Mouse (Mus musculus) lung, postnatal 0 days (tissue): ENCODE data around the gene Scarb2. TPM values are rescaled to one million over a fixed set of nuclear protein-coding genes. Genes with fewer than 3 reads are reported as not detected.

Experiments
- ATAC-seq: fragments of 200-750 bp; cut with Nextera tagmentation; 2 replicates; pipeline ENCODE4 v1.8.0; 2017; ENCODE audit warnings: moderate library complexity
- DNase-seq: peaks from one replicate; pipeline ENCODE4 v3.0.0-alpha.2; 2016; ENCODE audit warnings: low spot score
- H3K27ac ChIP-seq: fragments of 300-500 bp; sonication (generic); 2 replicates; pipeline ENCODE4 v1.5.1; 2014; ENCODE audit warnings: antibody characterized with exemption, mild to moderate bottlenecking, low read length, mixed read lengths
- H3K27me3 ChIP-seq: fragments of 300-500 bp; sonication (generic); replicated peaks from 2 replicates; pipeline ENCODE4 v1.6.1; 2014; ENCODE audit warnings: low read length, mixed read lengths; ENCODE audit not compliant: insufficient read depth
- H3K36me3 ChIP-seq: fragments of 300-500 bp; sonication (generic); 2 replicates; pipeline ENCODE4 v1.6.1; 2014; ENCODE audit warnings: low read length, mixed read lengths; ENCODE audit not compliant: insufficient read depth
- H3K4me1 ChIP-seq: fragments of 300-500 bp; sonication (generic); 2 replicates; pipeline ENCODE4 v1.6.1; 2014; ENCODE audit warnings: antibody characterized with exemption, low read depth, low read length, mixed read lengths; ENCODE audit not compliant: insufficient read depth
- H3K4me2 ChIP-seq: fragments of 300-500 bp; sonication (generic); replicated peaks from 2 replicates; pipeline ENCODE4 v1.6.1; 2014; ENCODE audit warnings: low read depth, mild to moderate bottlenecking, low read length, moderate library complexity, mixed read lengths
- H3K4me3 ChIP-seq: fragments of 300-500 bp; sonication (generic); 2 replicates; pipeline ENCODE4 v1.5.1; 2014; ENCODE audit warnings: low read depth, low read length
- H3K9ac ChIP-seq: fragments of 300-500 bp; sonication (generic); replicated peaks from 2 replicates; pipeline ENCODE4 v1.6.1; 2014; ENCODE audit warnings: low read depth, mild to moderate bottlenecking
- H3K9me3 ChIP-seq: fragments of 300-500 bp; sonication (generic); 2 replicates; pipeline ENCODE4 v1.6.1; 2016; ENCODE audit warnings: low read length, mixed read lengths
- CTCF ChIP-seq: IDR thresholded peaks from 2 replicates; pipeline ENCODE4 v1.5.1; 2016; ENCODE audit warnings: antibody characterized with exemption, mild to moderate bottlenecking
- EP300 ChIP-seq: IDR thresholded peaks from 2 replicates; pipeline ENCODE4 v1.6.1; 2016; ENCODE audit warnings: antibody characterized with exemption, mild to moderate bottlenecking, control low read depth
- WGBS: fragments of 180-500 bp; shearing (Covaris S2); extraction: QIAGEN DNeasy Blood & Tissue Kit; methylation state at CpG from one replicate; pipeline ENCODE4 v1.1.7; 2014; 5-methylcytosine and 5-hydroxymethylcytosine counted together
- polyA plus RNA-seq: library from polyadenylated mRNA; unstranded; fragments of >200 nt; fragmentation: Nextera tagmentation; extraction: Ambion mirVana; gene quantifications from 2 replicates; pipeline ENCODE4 v1.2.1, GENCODE M21; 2015

Scarb2 gene
- polyA plus RNA-seq, 1 experiment from 2014 or later, result 52.4 TPM

GRCm38 (mm10) chr5:92505402-92505865 lies 1.2 kb downstream of the Scarb2 start:
- under 1% methylated on average over 45 of the region's 48 CpGs for WGBS
- Histone ChIP-seq H3K4me1 (peaks cover 22% of the 10 kb centered on the region; the same call in 1 of the 2 replicates), H3K4me3 (peak overlapping the region; percentile 99), H3K9me3 (no peaks in the 10 kb centered on the region), H3K27me3 (no peaks in the 10 kb centered on the region), H3K27ac (peak overlapping the region; percentile 100), H3K36me3 (no peaks in the 10 kb centered on the region), H3K9ac (peak overlapping the region; percentile 98), H3K4me2 (peak overlapping the region; percentile 71)
- TF ChIP-seq EP300, result no peak
- TF ChIP-seq CTCF, result peak; percentile 89
- DNase-seq (peak; percentile 98), ATAC-seq (peak; percentile 97)

GRCm38 (mm10) chr5:92504676-92505400 lies 1.8 kb downstream of the Scarb2 start:
- ATAC-seq (peak; percentile 63), DNase-seq (peak; percentile 79)
- TF ChIP-seq EP300 (0 out of 2 replicates have a peak, but pooled peaks have one; percentile 18), CTCF (no peak)
- Histone ChIP-seq H3K9me3 (no peaks in the 10 kb centered on the region), H3K4me2 (peak overlapping the region; percentile 71), H3K27me3 (no peaks in the 10 kb centered on the region), H3K36me3 (no peaks in the 10 kb centered on the region), H3K4me1 (peaks cover 28% of the 10 kb centered on the region; the same call in 1 of the 2 replicates), H3K4me3 (peak overlapping the region; percentile 99), H3K9ac (peak overlapping the region; percentile 98), H3K27ac (peak overlapping the region; percentile 100)
- under 1% methylated on average over 35 of the region's 35 CpGs for WGBS

GRCm38 (mm10) chr5:92503856-92504618 lies 2.6 kb downstream of the Scarb2 start:
- peak overlapping the region; percentile 98 for H3K9ac ChIP-seq
- DNase-seq, result no peak
- WGBS, result 35% methylated on average over 7 of the region's 7 CpGs
- H3K4me1 ChIP-seq, result peaks cover 34% of the 10 kb centered on the region
- peak overlapping the region; percentile 100 for H3K27ac ChIP-seq
- peak overlapping the region; percentile 99 for H3K4me3 ChIP-seq
- TF ChIP-seq EP300 (no peak), CTCF (no peak)
- H3K27me3 ChIP-seq, result no peaks in the 10 kb centered on the region
- H3K4me2 ChIP-seq, result peak overlapping the region; percentile 71
- H3K36me3 ChIP-seq, result no peaks in the 10 kb centered on the region
- no peaks in the 10 kb centered on the region for H3K9me3 ChIP-seq
- ATAC-seq, result no peak

GRCm38 (mm10) chr5:92503356-92503847 lies 3.2 kb downstream of the Scarb2 start:
- peak; percentile 46 for DNase-seq
- ATAC-seq, result no peak
- no peak overlapping the region for H3K9ac ChIP-seq
- H3K36me3 ChIP-seq, result no peaks in the 10 kb centered on the region
- peak overlapping the region; percentile 99 for H3K4me3 ChIP-seq
- H3K4me2 ChIP-seq, result peak overlapping the region; percentile 71
- H3K27ac ChIP-seq, result no peak overlapping the region
- peaks cover 39% of the 10 kb centered on the region for H3K4me1 ChIP-seq
- H3K9me3 ChIP-seq, result no peaks in the 10 kb centered on the region
- no peaks in the 10 kb centered on the region for H3K27me3 ChIP-seq
- TF ChIP-seq EP300 (no peak), CTCF (peak; percentile 31)
- WGBS, result 71% methylated on average over 9 of the region's 9 CpGs

- ATAC-seq (no peak), DNase-seq (no peak)
- H3K9me3 ChIP-seq, result no peaks in the 10 kb centered on the region
- TF ChIP-seq CTCF, result no peak
- no peak for TF ChIP-seq EP300
- H3K4me1 ChIP-seq, result peaks cover 54% of the 10 kb centered on the region
- H3K27ac ChIP-seq, result peak overlapping the region; percentile 73
- H3K36me3 ChIP-seq, result no peaks in the 10 kb centered on the region
- 0 out of 2 replicates have a peak overlapping the region, but pooled peaks have one; percentile 17 for H3K4me2 ChIP-seq
- 13% methylated on average over 3 of the region's 3 CpGs for WGBS
- no peak overlapping the region for H3K9ac ChIP-seq
- no peaks in the 10 kb centered on the region for H3K27me3 ChIP-seq
- no peak overlapping the region for H3K4me3 ChIP-seq
These were observed 7.3 kb downstream of the Scarb2 start for GRCm38 (mm10) chr5:92499378-92499777.

- Histone ChIP-seq H3K36me3 (no peaks in the 10 kb centered on the region), H3K4me1 (peaks cover 54% of the 10 kb centered on the region), H3K27me3 (no peaks in the 10 kb centered on the region), H3K9ac (no peak overlapping the region), H3K9me3 (no peaks in the 10 kb centered on the region), H3K27ac (peak overlapping the region; percentile 73), H3K4me3 (no peak overlapping the region), H3K4me2 (no peak overlapping the region)
- TF ChIP-seq EP300 (no peak; the same call in 1 of the 2 replicates), CTCF (no peak)
- ATAC-seq (peak; percentile 39), DNase-seq (peak; percentile 86)
- WGBS, result 33% methylated on average over 5 of the region's 5 CpGs
These were observed 8.0 kb downstream of the Scarb2 start for GRCm38 (mm10) chr5:92498661-92499060.
